Mouse (Mus musculus): ENCODE measurements around the gene Cyp4a32.
"Not testable (repeated sequence)": the region's sequence is repeated elsewhere in the genome, so short reads cannot be mapped to it uniquely, and the experiment has no call there.

Cyp4a32 gene

DNA sequence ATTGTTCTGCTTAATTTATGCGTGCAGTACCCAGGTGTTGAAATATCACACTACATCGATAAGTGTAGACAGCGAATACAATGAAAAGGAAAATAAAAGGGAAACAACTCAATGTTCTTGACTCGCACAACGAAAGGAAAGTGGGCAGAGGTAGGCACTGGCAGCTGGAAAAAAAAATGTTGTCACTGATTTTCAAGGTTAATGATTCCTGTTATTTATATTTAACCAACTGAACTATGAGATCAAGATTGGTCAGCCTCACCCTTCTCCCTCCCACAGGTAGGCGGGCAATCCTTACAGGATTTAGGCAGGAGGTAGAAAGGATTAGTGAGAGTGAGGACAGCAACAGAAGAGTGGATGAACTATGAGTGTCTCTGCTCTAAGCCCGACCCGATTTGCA, at the start of gene Cyp4a32:
Gene Cyp4a32, plus strand, starts transcription at position 359 of the 400 bp plus-strand sequence.
- in situ Hi-C loops (cut with MboI) = not testable (repeated sequence)

DNA sequence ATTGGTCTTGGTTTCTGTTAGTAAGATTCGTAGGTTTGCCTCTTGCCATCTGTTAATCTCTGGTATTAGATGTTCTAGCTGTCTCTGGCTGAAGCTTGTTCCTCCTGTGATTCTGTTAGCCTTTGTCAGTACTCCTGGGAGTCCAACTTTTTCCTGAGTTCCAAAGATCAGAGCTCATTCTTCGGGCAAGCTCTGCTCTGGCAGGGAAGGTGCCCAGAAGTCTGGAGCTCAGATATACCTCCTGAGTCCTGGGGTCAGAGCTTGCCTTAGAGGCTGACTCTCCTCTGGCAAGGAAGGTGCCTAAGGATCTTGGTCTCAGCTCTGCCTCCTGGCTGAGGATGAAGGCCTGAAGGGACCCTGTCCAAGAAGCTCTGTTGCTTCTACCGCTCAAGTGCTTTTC, 48.0 kb upstream of the Cyp4a32 start:
- in situ Hi-C loops (cut with MboI) = no loop called here

GRCm38 (mm10) chr4:115555513-115555912, 45.3 kb upstream of the Cyp4a32 start:
- in situ Hi-C loops (cut with MboI) = no loop called here

- in situ Hi-C loops (cut with MboI) = no loop called here
Observed at GRCm38 (mm10) chr4:115557861-115558561, 42.8 kb upstream of the Cyp4a32 start.

GRCm38 (mm10) chr4:115561236-115561635, 39.5 kb upstream of the Cyp4a32 start:
- in situ Hi-C loops (cut with MboI) = not testable (repeated sequence)

GRCm38 (mm10) chr4:115563401-115563800, 37.4 kb upstream of the Cyp4a32 start, which contains the start of gene Cyp4a31:
Gene Cyp4a31 (plus strand): TSS chr4:115563649.
- in situ Hi-C loops (cut with MboI) = no loop called here

GRCm38 (mm10) chr4:115564469-115565225, 36.1 kb upstream of the Cyp4a32 start:
- in situ Hi-C loops (cut with MboI) = not testable (repeated sequence)

DNA sequence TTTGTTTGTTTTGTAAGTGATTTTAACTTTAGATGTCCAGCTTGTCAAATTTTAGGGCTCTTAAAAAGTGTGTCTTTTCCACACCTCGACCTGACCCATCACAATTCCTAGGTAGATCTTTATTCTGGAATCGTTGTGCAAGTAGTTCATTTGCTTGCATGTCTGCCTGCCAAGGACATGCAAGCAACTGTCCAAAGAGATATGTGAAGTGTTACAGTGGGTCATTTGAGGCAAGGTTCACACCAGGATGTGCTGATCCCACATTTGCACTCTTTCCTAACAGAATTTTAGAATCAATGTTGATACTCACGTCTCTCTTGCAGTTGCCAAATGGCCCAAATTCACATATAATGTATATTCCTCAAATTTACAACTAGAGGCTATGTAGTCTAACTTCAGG, 25.5 kb upstream of the Cyp4a32 start:
- in situ Hi-C loops (cut with MboI) = no loop called here

GRCm38 (mm10) chr4:115575776-115576175, 25.0 kb upstream of the Cyp4a32 start:
- in situ Hi-C loops (cut with MboI) = no loop called here

DNA sequence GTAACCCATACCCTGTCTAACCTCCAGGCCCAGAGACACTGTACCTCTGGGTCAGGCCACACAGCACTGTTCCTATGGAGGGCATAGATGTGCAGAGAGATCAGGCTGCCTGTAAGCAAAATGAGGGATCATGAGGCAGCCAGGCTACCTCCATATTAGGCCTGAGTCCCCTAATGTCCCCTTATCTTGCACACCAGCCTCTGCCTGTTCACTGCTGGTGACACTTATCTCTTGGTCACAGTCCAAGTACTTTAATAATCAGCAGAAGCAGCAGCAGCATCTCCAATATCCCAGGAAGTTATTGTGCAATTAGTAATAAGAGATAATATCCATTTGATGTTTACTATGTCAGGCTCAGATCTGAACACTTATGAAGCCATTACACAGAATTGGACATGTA, 17.7 kb upstream of the Cyp4a32 start:
- in situ Hi-C loops (cut with MboI) = no loop called here

GRCm38 (mm10) chr4:115596357-115596756, 4.4 kb upstream of the Cyp4a32 start:
- in situ Hi-C loops (cut with MboI) = no loop called here

- in situ Hi-C loops (cut with MboI) = no loop called here
Observed at GRCm38 (mm10) chr4:115596824-115597336, 3.9 kb upstream of the Cyp4a32 start.

GRCm38 (mm10) chr4:115614005-115614404, 13.2 kb downstream of the Cyp4a32 start:
- in situ Hi-C loops (cut with MboI) = no loop called here

GRCm38 (mm10) chr4:115625560-115625959, 24.8 kb downstream of the Cyp4a32 start:
- in situ Hi-C loops (cut with MboI) = not testable (repeated sequence)

DNA sequence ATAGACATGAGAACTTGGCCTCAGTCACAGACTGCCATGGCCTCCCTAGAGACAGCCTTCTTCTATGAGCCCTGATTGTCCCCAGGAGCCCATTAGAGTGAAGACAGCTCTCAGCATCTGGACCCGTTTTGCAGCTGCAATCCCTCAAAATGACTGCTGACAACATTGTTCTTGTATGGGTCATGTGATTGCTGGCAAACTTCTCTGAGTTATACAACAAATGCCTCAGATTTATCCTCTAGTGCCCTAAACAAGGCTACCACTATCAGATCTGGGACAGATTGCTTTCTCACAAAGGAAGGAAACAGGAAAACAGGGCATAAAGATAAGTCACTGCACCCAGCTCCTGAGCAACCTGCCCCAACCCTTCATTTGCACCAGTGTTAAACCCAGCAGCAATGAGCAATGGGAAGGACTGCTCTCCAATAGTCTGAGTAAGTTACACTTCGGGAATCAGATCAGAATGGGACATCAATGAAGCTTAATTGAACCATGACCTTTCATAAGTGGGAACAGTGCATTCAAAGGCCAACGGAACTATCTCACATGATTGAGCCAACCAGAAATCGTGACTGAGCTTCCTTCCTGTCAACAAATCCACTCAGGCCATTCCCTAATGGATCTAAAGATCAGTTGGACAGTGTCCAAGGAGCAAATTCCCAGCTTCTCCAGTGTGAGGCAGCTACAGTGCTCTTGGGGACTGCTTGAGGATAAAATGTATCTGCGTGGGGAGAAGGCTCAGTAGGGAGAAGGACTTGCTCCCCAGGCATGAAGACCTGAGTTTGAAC, 42.4 kb downstream of the Cyp4a32 start:
- in situ Hi-C loops (cut with MboI) = no loop called here

- in situ Hi-C loops (cut with MboI) = no loop called here
Observed at GRCm38 (mm10) chr4:115645371-115645770, 44.6 kb downstream of the Cyp4a32 start.

DNA sequence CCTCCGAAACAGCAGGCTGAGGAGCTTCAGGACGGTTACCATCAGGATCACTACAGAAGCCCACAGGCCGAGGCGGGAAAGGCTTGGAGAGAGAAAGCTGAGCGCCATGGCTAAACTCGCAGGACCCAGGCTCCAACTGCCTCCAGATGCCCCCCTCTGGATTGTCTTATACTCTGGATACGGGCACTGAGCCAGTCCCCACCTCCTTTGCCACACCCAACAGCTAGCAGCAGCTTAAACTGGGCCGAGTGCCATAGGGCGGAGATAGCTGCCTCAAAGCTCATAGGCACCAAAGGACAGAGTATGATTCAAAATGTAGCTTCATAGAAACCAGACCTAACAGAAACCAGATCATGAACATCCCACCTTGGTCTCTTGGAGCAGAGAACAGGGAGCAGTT, 46.8 kb downstream of the Cyp4a32 start, which contains the start of gene Cyp4b1:
Gene Cyp4b1, minus strand, starts transcription at position 144 of the 400 bp plus-strand sequence.
- in situ Hi-C loops (cut with MboI) = no loop called here

DNA sequence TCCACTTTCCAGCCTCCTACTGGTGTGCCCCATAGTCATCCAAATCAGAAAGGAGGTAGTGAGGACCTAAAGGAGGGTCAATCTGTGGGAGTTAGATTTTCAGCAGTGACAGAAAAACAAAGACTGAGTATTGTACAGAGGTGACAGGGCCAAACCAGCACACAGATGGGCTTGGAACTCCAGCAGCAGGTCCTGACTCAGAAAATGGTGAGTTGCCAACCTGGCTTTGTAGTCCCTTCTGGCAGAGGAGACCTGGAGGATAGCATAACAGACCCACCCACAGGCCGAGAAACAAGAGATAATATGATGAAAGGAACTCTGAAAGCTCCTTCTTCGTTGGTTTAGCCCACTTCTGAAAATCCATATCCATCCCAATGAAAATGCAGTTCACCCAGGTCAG, 48.0 kb downstream of the Cyp4a32 start:
- in situ Hi-C loops (cut with MboI) = no loop called here

GRCm38 (mm10) chr4:115649344-115649743, 48.6 kb downstream of the Cyp4a32 start:
- in situ Hi-C loops (cut with MboI) = no loop called here

DNA sequence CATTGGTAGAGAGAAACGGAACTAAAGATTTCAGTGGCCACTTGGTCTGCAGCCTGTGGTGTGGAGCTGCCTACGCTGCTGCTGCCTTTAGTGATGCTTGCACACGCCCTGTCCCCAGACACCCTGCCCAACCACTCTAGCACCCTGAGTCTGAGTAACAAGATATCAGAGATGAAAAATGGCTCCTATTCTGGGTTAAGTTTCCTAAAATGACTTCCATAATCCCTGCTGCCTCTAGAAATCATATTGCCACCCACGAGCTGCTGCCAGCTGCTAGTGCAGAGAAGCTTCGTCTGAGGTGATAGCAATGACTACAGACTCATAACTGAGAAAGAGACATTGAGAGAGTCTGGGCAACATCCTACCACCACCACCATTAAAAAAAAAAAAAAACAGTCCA, 50.1 kb downstream of the Cyp4a32 start:
- in situ Hi-C loops (cut with MboI) = no loop called here

- in situ Hi-C loops (cut with MboI) = not testable (repeated sequence)
Observed at GRCm38 (mm10) chr4:115655841-115656534, 55.2 kb downstream of the Cyp4a32 start.

Data from mature B cell (primary cell).